Mouse (Mus musculus) adrenal gland, adult (tissue): ENCODE data around the gene Ramp1.

Experiments
- DNase-seq, 2 experiments: peaks; one replicate each; pipeline ENCODE4 v3.0.0; 2022 to 2023; ENCODE audit warnings: low spot score in 1 of 2; ENCODE audit not compliant: inconsistent age in 2 of 2

Gene Ramp1

DNA sequence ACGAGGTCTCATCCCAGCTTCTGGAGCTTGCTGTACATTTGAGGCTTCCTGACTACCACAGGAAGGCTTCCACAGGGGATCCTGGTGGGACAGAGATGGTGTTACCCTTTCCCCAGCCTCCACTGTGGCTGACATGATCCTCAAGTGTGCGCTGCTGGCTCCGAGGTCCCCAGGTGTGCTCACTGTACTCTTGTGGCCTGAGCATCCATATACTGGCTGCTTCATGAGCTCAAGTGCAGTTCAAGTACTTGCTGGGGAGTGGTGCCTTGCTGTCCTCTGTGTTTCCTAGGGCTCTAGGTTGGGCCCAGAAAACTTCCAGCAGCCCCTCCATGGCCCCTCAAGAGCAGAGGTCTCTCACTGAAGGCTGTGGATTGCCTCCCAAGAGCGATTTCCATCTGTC lies 14.1 kb downstream of the Ramp1 start:
- no peak for DNase-seq

DNA sequence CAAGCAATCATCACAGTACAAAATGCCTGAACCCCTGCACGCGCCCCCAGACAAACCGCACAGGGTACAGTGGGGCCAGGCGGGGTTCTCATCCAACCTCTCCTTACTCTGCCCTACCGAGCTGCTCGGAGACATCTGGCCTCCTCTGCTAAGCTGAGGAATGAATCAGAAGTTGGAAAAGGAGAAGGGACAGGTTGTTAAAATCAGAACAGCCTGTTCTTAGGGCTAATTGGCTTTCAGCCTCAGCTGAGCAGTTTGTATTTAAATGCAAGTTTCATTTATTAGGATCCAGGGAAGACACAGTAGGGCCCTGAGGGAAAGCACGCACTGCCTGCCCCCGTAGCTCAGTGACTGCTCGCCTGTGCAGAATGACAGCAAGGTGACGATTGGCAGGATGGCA lies 20.2 kb downstream of the Ramp1 start:
- DNase-seq = no peak

DNA sequence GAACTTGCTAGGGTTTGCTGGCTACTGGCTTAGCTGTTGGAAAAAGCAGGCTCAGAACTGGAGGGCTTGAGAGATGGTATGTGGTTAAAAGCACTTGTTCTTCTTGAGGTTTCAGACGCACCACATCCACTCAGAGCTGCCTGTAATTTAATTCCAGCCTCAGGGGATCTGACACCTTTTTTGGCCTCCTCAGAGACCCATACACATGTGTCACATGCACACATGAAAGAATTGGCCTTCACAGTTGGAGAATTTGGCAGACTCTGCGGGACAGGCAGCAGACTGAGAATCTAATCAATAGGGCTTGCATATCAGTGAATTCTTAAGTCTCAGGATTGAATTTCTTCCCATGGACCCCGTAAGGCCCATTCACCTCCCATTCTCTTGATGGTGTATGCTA lies 21.5 kb downstream of the Ramp1 start:
- no peak for DNase-seq

DNA sequence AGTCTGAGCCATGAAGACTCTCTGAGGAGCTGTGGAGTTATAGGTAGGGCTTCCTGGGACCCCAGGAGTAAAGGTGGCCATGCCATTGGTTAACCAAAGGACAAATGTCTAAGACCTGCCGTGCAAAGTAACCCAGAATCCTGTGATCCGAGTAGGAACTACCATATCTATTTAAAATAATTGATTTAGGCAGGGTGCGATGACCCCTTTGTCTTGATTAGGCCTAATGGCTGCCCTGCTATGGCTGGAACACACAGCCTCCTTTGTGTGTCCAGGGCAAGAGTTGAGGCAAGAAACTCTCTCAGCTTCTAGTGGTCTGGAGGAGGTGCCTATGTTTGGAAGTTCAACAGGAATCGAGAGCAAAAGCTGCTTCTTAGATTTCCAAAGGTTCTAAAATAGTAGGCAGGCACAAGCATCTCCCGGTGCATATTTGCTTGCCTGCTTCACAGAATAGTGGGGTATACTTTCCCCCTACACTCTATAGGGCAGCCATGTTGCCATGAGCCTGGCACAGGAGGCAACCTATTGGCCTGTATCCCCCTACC lies 24.7 kb downstream of the Ramp1 start:
- DNase-seq = no peak

DNA sequence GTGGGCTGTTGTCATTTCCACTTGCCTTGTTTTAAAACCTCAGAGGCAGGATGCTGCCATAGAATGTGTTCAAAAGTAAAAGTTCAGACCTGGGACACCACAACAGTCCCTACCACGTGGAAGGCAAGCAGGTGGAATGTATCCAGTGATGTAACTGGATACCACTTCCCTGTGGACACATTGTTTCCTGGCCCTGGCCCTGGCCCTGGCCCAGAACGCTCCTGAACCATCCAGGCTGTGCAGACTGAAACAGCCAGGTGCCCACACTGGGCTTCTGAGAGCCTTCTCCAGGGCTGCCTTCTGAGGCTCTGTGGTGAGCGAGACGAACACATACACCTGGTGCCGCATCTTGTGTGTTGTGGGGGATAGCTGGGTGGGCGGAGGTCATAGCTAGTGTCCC lies 26.0 kb downstream of the Ramp1 start:
- no peak for DNase-seq

DNA sequence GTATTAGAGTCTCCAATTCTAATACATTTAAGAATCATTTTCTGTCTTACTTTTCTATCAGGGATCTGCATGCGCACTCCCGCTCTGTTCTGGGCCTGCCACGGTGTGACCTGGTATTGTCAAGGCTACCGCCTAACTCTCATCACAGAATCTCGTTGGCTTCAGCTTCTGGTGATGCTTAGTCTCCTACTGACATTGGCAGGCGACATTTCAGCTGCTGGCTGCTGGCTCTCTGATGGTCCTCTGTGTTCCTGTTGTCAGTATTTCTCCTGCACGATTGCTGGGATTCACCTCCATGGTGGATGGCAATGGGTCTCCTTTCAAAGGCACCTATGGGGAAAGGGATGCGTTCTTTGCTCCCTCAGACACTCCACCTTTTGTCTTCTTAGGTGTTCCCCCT lies 26.7 kb downstream of the Ramp1 start:
- DNase-seq = no peak

DNA sequence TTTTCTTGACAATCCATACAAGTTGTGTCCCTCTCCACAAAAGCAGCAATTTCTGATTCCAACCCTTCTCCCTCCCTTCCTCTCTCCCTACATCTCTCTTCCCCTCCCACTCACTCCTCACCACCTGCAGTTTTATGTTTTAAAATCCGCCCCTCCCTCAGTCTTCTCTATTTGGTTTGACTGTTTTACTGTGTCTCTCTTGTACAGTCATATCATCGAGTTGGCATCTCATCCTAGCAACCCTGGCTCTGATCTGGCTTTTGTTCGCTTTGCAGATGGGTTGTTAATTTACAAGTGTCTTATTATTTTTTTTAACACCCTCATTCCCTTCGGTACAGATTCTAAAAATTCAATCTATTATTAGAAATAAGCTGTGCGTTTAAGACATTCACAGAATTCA lies 27.3 kb downstream of the Ramp1 start:
- DNase-seq = no peak

DNA sequence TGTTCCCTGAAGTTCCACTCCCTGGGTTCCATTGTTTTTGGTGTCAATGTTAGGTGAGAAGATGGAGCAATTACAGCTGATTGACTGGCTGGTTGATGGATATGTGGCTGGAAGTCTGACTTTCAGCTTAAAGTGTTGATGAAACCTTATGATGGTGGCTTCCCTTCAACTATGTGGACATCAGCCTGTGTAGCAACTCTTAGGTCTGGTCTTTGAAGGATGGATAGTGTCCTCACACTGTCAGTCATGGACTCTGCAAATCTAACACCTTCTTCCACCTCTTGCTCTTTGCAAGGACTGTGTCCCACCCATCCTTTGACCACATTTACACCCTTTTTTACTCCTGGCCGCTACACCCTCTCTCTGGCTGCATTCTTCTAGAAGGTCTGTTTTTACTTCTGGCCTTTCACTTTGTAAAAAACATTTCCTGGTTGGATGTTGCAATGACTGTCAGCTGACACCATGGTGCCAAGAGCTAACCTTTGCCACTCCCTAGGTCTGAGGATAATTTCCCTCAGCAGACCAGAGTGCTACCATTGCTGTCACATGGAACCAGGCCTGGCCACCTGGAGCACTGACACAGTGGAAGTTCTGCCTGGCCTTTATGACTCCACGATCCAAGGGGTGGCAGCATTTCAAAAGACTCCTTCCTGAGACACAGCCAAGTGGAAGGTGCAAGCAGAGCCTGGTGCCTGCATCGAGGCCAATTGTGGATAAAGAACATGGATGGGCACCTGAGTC lies 27.9 kb downstream of the Ramp1 start:
- peak in 1 of 2 experiments; percentile 54 for DNase-seq

DNA sequence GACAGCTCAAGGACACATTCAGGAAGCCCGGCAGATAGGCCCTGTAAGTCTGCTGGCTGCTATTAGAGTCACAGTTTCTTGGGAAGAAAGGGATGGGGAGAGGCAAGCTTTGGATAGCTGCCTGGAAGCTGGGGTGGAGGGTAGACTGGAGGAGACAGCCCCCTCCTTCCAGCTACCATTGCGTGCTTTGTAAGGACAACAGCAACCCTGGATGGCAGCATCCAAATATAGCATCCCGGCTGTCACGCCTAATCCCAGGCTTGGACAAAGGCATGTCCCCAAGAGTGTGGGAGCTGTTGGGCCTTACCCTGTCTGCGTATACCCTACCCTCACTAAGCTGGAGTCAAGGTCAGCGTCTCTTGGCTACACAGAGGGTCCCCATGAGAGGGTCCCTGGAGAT lies 29.7 kb downstream of the Ramp1 start:
- DNase-seq = no peak

DNA sequence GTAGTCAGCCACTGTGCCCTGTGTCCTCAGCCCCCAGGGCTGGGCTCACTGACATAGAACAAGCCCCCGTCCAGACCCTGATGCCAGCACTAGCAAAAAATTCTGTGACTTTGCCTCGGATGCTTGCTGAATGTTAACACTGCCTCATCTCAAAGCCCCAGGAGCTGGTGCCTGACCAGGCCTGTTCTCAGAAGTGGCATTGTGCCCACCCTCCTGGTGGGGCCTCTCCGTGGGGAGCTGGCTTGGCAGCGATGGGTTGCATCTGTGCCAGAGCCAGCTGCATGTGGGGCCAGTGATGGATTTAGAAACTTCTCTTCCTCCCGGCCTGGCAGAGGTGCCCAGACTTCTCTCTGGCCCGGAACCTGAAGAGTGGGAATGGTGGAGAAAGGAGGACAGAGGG lies 30.2 kb downstream of the Ramp1 start:
- peak; percentile 28 to 79 for DNase-seq

DNA sequence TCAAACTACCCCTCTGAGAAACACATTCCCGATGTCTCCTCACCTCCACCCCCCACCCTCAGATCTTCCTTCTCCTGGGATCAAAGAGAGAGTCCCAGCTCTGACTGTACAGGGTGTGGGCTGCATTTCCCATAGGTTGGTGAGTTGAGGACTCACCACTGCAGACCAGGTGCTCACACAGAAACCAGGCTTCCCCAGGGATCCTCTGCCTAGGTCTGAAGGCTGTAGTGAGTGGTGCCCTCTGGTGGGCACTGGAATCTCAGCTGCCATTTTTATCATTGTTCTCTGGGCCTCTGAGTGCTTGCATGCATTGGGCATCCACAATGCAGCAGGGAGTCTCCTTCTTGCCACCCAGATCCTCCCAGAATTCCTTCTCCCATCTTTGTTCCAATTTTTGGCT lies 31.5 kb downstream of the Ramp1 start:
- DNase-seq = peak; percentile 42 to 80

DNA sequence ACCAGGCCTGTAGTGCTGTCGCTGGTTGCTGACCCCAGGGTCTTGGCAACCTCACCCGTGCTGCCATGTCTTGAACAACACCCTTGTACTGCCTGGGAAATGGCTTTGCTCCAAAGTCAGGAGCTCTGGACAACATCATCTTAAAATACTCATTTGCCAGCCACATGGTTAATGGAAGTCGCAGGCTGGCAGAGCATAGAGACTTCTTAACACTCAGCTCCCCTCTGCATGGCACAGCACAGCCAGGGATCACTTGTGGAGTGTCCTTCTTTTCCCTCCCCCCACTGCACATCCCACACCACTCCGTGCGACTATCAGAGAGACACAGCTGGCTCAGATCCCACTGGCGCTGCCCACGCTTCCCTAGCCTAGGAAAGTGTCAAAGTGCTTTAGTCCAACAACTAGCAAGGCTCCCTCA lies 32.0 kb downstream of the Ramp1 start:
- no peak for DNase-seq

DNA sequence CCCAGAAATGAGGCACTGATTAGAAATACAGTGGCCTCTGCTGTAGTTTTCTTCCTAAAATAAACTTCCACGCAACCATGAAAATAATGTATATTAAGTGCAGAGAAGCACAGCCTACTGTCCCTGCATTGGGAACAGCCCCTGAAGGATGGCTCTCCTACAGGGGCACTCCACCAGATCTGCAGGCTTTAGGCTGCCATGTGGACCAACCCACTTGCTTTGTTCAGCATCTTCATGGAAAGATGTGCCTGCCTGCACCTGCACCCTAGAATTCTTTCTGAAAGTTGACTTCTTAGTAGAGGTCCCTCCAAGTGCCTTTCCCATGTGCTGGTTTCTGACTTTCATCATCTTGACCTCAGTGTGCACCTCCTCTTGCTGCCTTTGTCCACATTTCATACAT lies 35.6 kb downstream of the Ramp1 start:
- no peak for DNase-seq

DNA sequence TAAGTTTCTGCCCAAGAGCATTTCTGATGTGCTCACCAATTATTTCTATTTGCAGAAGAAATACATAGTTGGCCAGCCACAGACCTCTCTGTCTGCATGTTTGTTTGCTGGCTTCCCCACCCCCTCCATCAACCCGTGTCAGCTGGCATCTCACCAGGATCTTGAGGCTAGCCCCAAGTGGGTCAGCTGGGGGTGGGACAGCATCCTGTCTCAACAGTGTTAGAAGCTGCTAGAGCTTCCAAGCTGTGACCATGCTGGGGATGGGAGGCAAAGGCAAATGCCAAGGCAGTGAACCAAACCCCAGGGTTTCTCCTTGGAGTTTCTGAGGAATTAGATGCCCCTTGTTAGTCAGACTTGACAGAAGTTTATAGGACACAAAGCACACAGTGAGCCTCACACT lies 36.4 kb downstream of the Ramp1 start:
- DNase-seq = no peak

DNA sequence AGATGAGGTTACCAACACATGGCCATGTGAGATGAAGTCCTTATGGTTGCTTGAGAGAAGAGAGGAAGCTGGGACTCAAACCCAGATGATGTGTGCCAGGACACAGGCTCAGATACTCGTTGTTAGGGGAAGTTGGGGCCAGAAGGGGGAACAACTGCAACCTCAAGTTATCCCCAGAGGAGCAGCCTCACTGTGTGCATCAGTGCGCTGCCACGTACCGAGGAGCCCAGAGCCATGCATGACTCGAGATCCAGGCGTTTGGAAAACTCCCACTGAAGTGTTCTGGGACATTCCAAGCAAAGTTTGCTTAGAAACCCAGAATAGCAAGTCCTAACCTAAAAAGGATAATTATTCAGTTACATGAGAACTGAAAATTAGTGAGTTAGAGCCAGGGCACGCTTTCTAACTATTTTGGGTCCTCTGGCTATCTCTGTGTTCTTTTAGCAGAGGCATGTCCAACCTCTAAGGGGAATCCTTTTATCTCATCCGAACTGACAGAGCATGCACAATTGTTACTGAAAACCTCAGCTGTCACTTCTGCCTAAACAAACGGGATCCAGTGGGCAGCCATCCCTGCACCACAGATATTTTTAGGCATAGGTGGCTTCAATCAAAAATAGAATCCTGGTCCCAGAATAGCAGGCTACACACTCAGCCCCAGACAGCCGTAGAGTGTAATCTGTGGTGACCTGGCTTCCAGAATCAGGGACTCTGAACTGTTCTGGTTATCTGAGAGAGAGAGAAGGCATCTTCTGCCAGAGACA lies 37.1 kb downstream of the Ramp1 start:
- no peak for DNase-seq

DNA sequence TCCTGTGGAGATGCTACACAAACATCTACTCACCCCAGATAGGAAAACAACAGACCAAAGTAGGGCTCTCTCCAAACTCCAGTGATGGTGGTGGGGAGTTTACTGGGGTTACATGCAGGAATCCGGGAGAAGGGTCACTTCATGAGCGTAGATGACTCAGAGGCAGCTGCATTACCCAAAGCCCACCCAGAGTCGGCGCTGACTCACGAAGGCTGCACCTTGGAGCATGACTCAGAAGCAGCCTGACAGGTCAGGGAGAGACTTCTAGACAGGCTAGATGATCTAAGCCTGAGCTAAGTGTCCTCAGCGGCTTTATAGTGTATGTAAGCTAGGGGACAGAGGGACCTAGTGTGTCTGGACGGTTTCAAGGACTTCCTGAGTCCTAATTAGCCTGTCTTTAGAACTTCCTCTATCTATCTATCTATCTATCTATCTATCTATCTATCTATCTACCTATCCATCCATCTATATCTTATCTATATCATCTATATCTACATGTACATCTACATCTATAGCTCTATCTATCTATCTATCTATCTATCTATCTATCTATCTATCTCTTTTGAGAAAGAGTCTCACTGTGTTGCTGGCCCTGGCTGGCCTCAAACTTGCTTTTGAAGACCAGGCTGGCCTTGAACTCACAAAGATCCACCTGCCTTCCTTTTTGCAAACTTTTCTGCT lies 40.2 kb downstream of the Ramp1 start:
- peak; percentile 58 to 79 for DNase-seq

DNA sequence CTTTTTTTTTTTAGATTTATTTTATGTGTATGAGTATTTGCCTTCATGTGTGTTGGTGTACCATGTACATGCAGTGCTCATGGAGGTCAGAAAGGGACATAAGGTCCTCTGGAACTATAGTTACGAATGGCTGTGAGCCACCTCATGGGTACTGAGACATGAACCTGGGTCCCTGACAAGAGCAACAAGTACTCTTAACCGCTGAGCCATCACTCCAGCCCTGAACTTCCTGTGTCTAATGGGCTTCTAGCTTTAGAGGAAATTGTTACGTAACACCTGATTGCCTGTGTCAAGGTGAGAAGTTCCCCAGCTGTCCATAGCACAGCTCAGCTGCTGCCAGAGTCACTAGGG lies 40.7 kb downstream of the Ramp1 start:
- DNase-seq = peak in 1 of 2 experiments; percentile 40

DNA sequence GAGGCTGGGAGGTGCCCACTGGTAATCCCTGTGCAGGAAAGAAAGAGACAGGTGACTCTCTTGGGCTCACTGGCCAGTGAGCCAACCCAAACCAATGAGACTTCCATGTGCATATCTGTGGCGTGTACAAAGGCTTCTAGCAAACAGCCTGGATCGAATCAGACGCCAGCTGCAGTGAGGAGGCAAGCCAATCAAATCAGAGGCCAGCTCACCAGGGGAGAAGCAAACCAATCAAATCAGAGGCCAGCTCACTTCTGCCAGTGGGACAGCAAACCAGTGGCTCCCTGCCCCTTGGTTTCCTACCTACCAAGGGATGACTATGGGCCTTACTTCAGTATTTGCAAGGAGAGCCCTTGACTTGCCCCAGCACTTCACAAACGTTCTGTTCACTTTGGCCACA lies 46.9 kb downstream of the Ramp1 start:
- DNase-seq = no peak

DNA sequence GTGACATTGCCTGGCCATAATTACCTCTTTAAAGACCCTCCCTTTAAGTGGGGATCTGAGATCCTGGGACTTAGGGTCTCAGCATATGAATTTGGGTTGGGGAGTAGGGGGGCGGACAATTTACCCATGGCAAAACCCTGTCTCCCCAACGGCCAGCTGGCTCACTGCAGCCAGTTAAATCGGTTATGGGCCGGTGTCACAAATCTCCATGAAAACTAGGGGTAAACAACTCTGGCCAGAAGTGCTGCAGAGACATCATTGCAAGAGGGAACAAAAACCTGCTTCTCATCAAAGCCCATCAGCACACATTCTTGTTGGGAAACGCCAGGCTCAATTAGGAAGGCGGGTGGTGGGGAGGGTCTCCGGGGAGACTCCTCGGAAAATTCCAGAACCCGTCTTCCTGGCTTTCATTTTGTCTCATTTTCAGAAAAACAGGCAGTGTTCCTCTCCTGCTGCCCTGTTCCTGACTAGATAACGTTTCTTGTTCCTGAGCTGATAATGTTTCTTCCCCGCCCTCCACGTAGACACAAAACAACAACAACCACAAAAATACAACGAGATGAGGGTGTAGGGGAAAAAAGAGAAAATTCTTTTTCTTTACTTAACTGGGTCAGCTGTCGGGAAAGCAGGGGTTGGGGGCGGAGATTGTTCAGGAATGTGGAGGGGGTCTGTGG lies 47.9 kb downstream of the Ramp1 start:
- no peak for DNase-seq

DNA sequence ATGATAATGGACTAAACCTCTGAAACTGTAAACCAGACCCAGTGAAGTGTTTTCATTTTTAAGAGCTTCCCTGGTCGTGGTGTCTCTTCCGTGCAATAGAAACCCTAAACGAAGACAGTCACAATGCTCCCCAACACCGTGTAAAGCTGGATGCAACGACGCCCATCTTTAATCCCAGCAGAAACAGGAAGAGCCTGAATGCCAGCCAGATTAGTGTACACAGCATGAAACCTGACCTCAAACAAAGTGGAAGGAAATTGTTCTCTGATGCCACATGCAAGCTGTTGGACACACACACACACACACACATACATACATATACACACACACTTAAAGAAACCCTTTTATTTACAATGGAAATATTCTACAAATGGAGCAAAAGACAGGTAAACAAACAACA lies 51.5 kb downstream of the Ramp1 start:
- DNase-seq = no peak

DNA sequence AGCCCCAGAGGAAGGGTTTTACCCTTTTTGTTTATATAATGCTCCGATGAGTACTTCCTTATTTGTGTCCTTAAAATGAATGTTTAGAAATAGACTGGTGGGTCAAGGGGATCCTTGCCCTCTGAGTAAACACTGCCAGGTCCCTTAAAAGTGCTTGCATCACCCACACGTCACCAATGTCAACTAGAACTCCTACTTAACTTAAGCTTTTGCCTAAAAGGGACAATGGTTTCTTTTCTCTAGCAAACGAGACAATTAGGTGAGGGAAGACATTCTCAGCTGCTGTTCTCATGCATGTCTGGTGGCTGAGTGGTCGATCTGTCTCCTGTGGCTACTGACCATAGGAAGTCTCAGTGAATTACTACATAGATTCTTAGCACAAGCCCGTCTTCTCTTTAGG lies 52.3 kb downstream of the Ramp1 start:
- no peak for DNase-seq
